Mouse (Mus musculus) G1E (cell line): ENCODE results near the gene Glipr1l1.
"Not testable (repeated sequence)": the region's sequence is repeated elsewhere in the genome, so short reads cannot be mapped to it uniquely, and the experiment has no call there.

Source experiments
- CTCF ChIP-seq: IDR thresholded peaks from 2 replicates; pipeline ENCODE4 v1.5.1; 2012; ENCODE audit warnings: low read depth, low read length, inconsistent platforms, mixed read lengths
- GATA1 ChIP-seq: IDR thresholded peaks from 2 replicates; pipeline ENCODE4 v1.6.1; 2012; ENCODE audit warnings: borderline replicate concordance, low read length, inconsistent platforms, mixed read lengths
- GATA2 ChIP-seq: IDR thresholded peaks from 2 replicates; pipeline ENCODE4 v1.6.1; 2012; ENCODE audit warnings: low read depth, low read length, inconsistent platforms, borderline replicate concordance
- TAL1 ChIP-seq: conservative IDR thresholded peaks from 2 replicates; pipeline ENCODE4 v1.6.1; 2012; ENCODE audit warnings: low read depth, low read length, inconsistent platforms, mixed read lengths

- TF ChIP-seq CTCF, GATA1, TAL1, GATA2: not testable (repeated sequence)
These were observed 31.3 kb upstream of the Glipr1l1 start for GRCm38 (mm10) chr10:112028689-112029088.
